Mouse (Mus musculus) thymus, adult 2 months (tissue): ENCODE measurements around the gene Cfap298.

ENCODE experiments used
- CTCF ChIP-seq: fragments of 200-500 bp; IDR thresholded peaks from 2 replicates; pipeline ENCODE4 v1.5.1; 2012; ENCODE audit warnings: mild to moderate bottlenecking, control low read depth, low read length, moderate library complexity, borderline replicate concordance; ENCODE audit not compliant: control insufficient read depth, poor library complexity, insufficient read depth; ENCODE audit errors: extremely low read depth
- POLR2A ChIP-seq: fragments of 200-500 bp; IDR thresholded peaks from 2 replicates; pipeline ENCODE4 v1.6.1; 2012; ENCODE audit warnings: mild to moderate bottlenecking, low read length, control low read depth, moderate library complexity; ENCODE audit not compliant: control insufficient read depth, poor library complexity, insufficient read depth; ENCODE audit errors: extremely low read depth

GRCm38 (mm10) chr16:90878135-90878860 lies 56.6 kb downstream of the Cfap298 start:
- TF ChIP-seq CTCF: no peak
- no peak for TF ChIP-seq POLR2A
